Mouse (Mus musculus) 3134 (cell line): ENCODE results near the gene Mief1.

Source experiments
- DNase-seq: peaks from one replicate; pipeline ENCODE4 v3.0.0-alpha.2; 2011; ENCODE audit warnings: low spot score; ENCODE audit not compliant: insufficient read length; ENCODE audit errors: extremely low read depth

Mief1 gene

GRCm38 (mm10) chr15:80233733-80234509, at the start of gene Mief1:
Mief1 (plus strand) TSS chr15:80234018.
- peak; percentile 100 for DNase-seq

GRCm38 (mm10) chr15:80188927-80189326, 44.9 kb upstream of the Mief1 start:
- DNase-seq: no peak

GRCm38 (mm10) chr15:80190075-80190474, 43.7 kb upstream of the Mief1 start:
- DNase-seq: no peak

- no peak for DNase-seq
These were observed 42.1 kb upstream of the Mief1 start for GRCm38 (mm10) chr15:80191585-80192245.

- DNase-seq: no peak
These were observed 41.6 kb upstream of the Mief1 start for GRCm38 (mm10) chr15:80192246-80192585.

- DNase-seq: no peak
These were observed 41.0 kb upstream of the Mief1 start for GRCm38 (mm10) chr15:80192847-80193246.

- no peak for DNase-seq
These were observed 34.3 kb upstream of the Mief1 start for GRCm38 (mm10) chr15:80199556-80199955.

GRCm38 (mm10) chr15:80202111-80202775, 31.6 kb upstream of the Mief1 start:
- DNase-seq: no peak

- DNase-seq: no peak
These were observed 30.4 kb upstream of the Mief1 start for GRCm38 (mm10) chr15:80203406-80203805.

- no peak for DNase-seq
These were observed 27.7 kb upstream of the Mief1 start for GRCm38 (mm10) chr15:80206057-80206565.

GRCm38 (mm10) chr15:80208446-80208845, 25.4 kb upstream of the Mief1 start:
- no peak for DNase-seq

GRCm38 (mm10) chr15:80213688-80214087, 20.1 kb upstream of the Mief1 start:
- no peak for DNase-seq

- peak; percentile 26 for DNase-seq
These were observed 17.9 kb upstream of the Mief1 start for GRCm38 (mm10) chr15:80215716-80216479.

GRCm38 (mm10) chr15:80216480-80216820, 17.4 kb upstream of the Mief1 start:
- peak; percentile 16 for DNase-seq

- no peak for DNase-seq
These were observed 16.3 kb upstream of the Mief1 start for GRCm38 (mm10) chr15:80217476-80217875.

GRCm38 (mm10) chr15:80219211-80219610, 14.6 kb upstream of the Mief1 start:
- DNase-seq: peak; percentile 84

- no peak for DNase-seq
These were observed 13.8 kb upstream of the Mief1 start for GRCm38 (mm10) chr15:80219705-80220657.

GRCm38 (mm10) chr15:80221031-80221430, 12.8 kb upstream of the Mief1 start:
- DNase-seq: no peak

GRCm38 (mm10) chr15:80223751-80224150, 10.1 kb upstream of the Mief1 start:
- no peak for DNase-seq

- DNase-seq: peak; percentile 72
These were observed 8.6 kb upstream of the Mief1 start for GRCm38 (mm10) chr15:80225208-80225607.
